Mouse (Mus musculus) stomach, postnatal 0 days (tissue): ENCODE measurements at regions not wholly inside any gene's neighbourhood (a gene's known extent, or its start where the extent isn't known, plus 50 kb on each side); places are given as distances from the start of the nearest gene placed in this dataset.
"Not testable (repeated sequence)": the region's sequence is repeated elsewhere in the genome, so short reads cannot be mapped to it uniquely, and the experiment has no call there.

Source experiments
- ATAC-seq: fragments of 200-750 bp; cut with Nextera tagmentation; 2 replicates; pipeline ENCODE4 v1.8.0; 2017; ENCODE audit not compliant: low FRiP score, low TSS enrichment
- DNase-seq: peaks from one replicate; pipeline ENCODE4 v3.0.0-alpha.2; 2016; ENCODE audit warnings: low spot score
- H3K27ac ChIP-seq: fragments of 300-500 bp; sonication (generic); replicated peaks from 2 replicates; pipeline ENCODE4 v1.5.1; 2014; ENCODE audit warnings: mild to moderate bottlenecking, control low read depth
- H3K27me3 ChIP-seq: fragments of 300-500 bp; sonication (generic); 2 replicates; pipeline ENCODE4 v1.6.1; 2014; ENCODE audit warnings: low read length; ENCODE audit not compliant: control insufficient read depth, insufficient read depth
- H3K36me3 ChIP-seq: fragments of 300-500 bp; sonication (generic); 2 replicates; pipeline ENCODE4 v1.6.1; 2014; ENCODE audit warnings: low read length, mixed read lengths; ENCODE audit not compliant: control insufficient read depth, insufficient read depth
- H3K4me1 ChIP-seq: fragments of 300-500 bp; sonication (generic); replicated peaks from 2 replicates; pipeline ENCODE4 v1.6.1; 2014; ENCODE audit warnings: antibody characterized with exemption; ENCODE audit not compliant: control insufficient read depth, insufficient read depth
- H3K4me2 ChIP-seq: fragments of 300-500 bp; sonication (generic); replicated peaks from 2 replicates; pipeline ENCODE4 v1.6.1; 2014; ENCODE audit warnings: low read depth, mild to moderate bottlenecking, control low read depth, moderate library complexity
- H3K4me3 ChIP-seq: fragments of 300-500 bp; sonication (generic); 2 replicates; pipeline ENCODE4 v1.5.1; 2014; ENCODE audit warnings: low read depth, low read length, control low read depth
- H3K9ac ChIP-seq: fragments of 300-500 bp; sonication (generic); 2 replicates; pipeline ENCODE4 v1.6.1; 2014; ENCODE audit warnings: mild to moderate bottlenecking, low read length, control low read depth, mixed read lengths
- H3K9me3 ChIP-seq: fragments of 300-500 bp; sonication (generic); 2 replicates; pipeline ENCODE4 v1.6.1; 2016; ENCODE audit warnings: low read length; ENCODE audit not compliant: control insufficient read depth
- CTCF ChIP-seq: IDR thresholded peaks from 2 replicates; pipeline ENCODE4 v1.5.1; 2016; ENCODE audit warnings: antibody characterized with exemption, low read depth, mild to moderate bottlenecking, moderate library complexity
- EP300 ChIP-seq: optimal IDR thresholded peaks from 2 replicates; pipeline ENCODE3; 2016; ENCODE audit warnings: antibody characterized with exemption
- WGBS: fragments of 180-500 bp; shearing (Covaris S2); extraction: QIAGEN DNeasy Blood & Tissue Kit; methylation state at CpG from one replicate; pipeline ENCODE4 v1.1.7; 2014; 5-methylcytosine and 5-hydroxymethylcytosine counted together

DNA sequence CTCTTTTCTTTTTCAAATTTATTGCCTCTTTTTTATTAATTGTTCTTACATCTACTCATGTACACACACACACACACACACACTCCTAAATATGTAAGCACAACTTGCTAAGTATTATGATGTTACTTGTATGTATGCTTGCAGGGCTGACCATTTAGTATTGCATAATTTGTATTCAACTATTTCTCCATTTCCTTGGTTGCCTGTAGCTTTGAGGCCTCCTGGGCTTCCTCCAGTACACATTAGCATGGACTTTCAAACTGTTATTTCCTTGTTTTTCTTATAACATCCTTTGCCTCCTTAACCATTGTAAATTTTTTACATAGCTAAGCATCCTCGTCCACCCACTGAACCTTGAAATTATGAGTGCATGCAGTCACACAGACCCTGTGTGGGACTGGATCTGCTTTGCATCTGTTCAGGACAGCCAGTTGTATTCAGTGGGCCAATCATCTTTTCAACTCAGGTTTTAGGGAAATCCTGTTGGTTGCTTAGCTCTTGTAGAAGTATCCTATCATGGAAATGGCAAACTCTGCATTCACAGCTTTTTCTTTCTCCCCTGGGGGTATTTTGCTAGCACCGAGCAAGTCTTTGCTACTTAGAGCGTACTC is 110.8 kb upstream of the Ahi1 start:
- TF ChIP-seq CTCF (no peak), EP300 (no peak)
- no peak for ATAC-seq
- Histone ChIP-seq H3K4me2 (no peak overlapping the region), H3K36me3 (no peaks in the 10 kb centered on the region), H3K4me1 (no peaks in the 10 kb centered on the region), H3K27ac (no peak overlapping the region), H3K27me3 (no peaks in the 10 kb centered on the region), H3K4me3 (no peak overlapping the region), H3K9ac (no peak overlapping the region), H3K9me3 (no peaks in the 10 kb centered on the region)
- DNase-seq, result no peak
- 58% methylated on average over 3 of the region's 3 CpGs for WGBS

DNA sequence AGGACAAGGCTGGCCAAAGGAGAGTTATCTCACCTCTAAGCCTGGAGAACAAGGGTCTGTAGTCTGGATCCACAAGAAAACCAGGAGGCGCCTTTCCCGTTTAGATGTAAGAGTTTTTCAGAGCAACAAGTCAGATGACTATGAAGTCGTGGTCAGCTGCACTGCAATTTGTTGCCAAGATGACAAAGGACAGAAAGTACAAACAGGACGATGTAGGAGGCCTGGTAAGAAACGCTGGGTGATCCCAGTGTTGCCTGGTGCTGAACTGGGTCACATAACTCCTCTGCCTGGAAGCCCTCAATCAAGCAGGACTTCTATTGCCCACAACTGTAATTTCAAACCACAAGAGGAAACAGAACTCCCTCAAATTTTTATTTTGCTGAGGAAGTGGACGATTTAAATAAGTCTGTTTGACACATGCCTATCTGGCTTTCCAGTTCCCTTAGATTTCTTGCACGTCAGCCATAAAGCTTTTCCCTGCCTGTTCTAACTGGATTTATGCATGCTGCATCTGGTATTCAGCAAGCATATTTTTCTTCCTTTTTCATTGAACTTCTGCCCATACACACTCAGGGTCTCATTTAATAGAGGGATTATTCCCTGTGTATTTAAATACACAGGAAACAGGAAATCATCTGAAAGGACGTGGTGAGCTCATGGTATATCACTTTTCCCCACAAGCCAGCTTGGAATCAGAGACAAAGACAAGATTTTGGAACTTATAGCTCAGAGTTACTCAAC is 113.5 kb upstream of the Ahi1 start:
- 46% methylated on average over 8 of the region's 8 CpGs for WGBS
- H3K27me3 ChIP-seq, result no peaks in the 10 kb centered on the region
- TF ChIP-seq CTCF (no peak), EP300 (no peak)
- DNase-seq (no peak), ATAC-seq (no peak)
- no peak overlapping the region for H3K9ac ChIP-seq
- H3K9me3 ChIP-seq, result no peaks in the 10 kb centered on the region
- H3K4me3 ChIP-seq, result no peak overlapping the region
- H3K27ac ChIP-seq, result no peak overlapping the region
- H3K4me1 ChIP-seq, result no peaks in the 10 kb centered on the region
- no peaks in the 10 kb centered on the region for H3K36me3 ChIP-seq
- no peak overlapping the region for H3K4me2 ChIP-seq

DNA sequence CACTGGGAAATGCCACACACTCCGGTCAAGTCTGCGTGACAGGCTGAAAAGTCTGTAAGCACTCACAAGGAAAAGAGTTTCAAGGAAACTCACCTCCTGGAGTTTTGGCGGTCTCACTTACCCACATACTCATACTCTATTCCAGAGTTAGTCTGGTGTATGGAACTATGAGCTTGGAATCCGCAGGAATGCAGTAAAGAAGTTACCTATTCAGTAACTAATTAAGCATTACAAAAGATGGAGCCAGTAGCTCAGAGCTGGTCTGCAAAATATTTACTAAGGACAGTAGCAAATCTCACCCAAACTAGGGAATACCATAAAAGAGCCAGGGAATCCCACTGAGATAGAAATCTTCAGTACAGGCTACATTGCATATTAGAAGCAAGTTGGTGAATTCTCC is 111.9 kb upstream of the Pde7b start:
- ATAC-seq, result not testable (repeated sequence)

DNA sequence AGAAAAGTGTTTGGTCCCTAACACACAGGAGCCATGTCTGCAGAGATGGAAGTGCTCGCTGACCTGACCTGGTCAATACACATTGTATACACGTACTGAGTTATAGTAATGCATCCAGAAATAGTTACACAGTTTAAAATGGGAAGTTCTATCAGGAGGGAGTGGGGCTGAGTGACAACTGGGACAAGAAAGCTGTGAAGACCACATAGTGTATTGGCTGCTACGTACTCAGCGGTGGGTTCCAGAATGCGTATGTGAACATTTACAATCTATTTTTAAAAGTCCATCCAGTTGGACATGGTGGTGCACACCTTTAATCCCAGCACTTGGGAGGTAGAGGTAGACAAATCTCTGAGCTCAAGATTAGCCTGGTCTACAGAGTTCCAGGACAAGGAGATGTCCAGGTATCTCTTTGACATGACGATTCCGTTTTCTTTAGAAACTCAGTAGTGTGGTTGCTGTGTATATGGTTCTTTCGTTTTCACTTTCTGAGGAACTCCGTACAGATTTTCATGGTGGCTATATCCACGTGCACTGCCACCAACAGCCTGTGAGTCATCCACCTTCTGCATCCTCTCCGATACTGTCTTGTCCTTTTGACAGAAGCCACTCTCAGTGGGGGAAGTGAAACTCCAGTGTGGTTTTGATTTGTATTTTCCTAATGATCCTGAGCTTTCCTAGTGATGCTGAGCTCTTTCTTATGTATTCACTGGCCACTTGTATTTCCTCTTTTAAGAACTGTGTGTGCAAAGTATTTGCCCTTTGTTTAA is 110.1 kb upstream of the Pde7b start:
- Histone ChIP-seq H3K9me3 (no peaks in the 10 kb centered on the region), H3K27me3 (no peaks in the 10 kb centered on the region), H3K27ac (no peak overlapping the region), H3K4me1 (no peaks in the 10 kb centered on the region), H3K4me3 (no peak overlapping the region), H3K4me2 (no peak overlapping the region), H3K9ac (no peak overlapping the region), H3K36me3 (no peaks in the 10 kb centered on the region)
- ATAC-seq, result no peak
- 79% methylated on average over 11 of the region's 11 CpGs for WGBS
- no peak for TF ChIP-seq CTCF
- DNase-seq, result no peak

More for the DNA sequence above, 111.9 kb upstream of the Pde7b start:
- not testable (repeated sequence) for H3K4me3 ChIP-seq, H3K4me2 ChIP-seq, H3K27ac ChIP-seq, H3K27me3 ChIP-seq, H3K9me3 ChIP-seq, DNase-seq, H3K4me1 ChIP-seq, H3K9ac ChIP-seq, H3K36me3 ChIP-seq
- 76% methylated on average over 4 of the region's 4 CpGs for WGBS

DNA sequence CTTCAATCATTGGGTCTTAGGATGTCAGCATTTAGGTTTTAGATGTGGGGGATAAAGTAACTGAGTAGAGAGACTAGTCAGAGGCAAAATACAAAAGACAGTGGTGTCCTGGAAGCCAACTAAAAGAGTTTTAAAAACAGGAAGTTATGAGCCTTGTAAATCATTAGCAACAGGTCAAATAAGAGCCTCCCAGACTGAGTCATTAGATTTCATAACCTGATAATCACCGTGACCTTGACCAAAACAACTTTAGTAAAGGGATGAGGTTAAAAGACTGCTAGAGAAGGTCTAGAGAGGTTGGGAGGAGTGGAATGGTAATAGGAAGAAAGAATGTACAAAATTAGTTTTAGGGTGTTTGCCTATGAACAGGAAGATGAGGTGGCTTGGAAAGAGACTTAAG is 103.4 kb upstream of the Pde7b start:
- Histone ChIP-seq H3K4me1 (no peaks in the 10 kb centered on the region), H3K27ac (no peak overlapping the region), H3K36me3 (no peaks in the 10 kb centered on the region), H3K4me2 (no peak overlapping the region), H3K4me3 (no peak overlapping the region), H3K9me3 (no peaks in the 10 kb centered on the region; the same call in 1 of the 2 replicates), H3K9ac (no peak overlapping the region), H3K27me3 (no peaks in the 10 kb centered on the region)
- 61% methylated on average over 1 of the region's 1 CpGs for WGBS
- no peak for DNase-seq
- no peak for TF ChIP-seq CTCF
- no peak for TF ChIP-seq EP300
- no peak for ATAC-seq

DNA sequence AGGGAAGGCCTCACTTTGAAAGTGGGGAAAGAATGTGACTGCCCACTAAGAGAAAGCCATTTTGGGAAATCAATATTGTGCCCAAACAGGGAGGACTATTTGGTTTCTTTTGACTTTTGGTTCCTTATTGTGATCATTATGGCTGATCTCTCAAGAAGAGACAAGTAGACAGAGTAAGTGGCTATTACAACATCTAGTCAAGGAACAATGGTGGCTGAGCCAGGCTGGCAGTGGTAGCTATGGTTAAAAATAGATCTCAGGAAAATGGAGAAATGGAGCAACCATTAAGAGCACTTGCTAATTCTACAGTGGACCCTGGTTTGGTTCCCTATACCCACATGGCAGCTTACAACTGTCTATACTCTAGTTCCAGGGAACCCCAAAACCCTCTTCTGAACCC is 102.6 kb upstream of the Pde7b start:
- DNase-seq (no peak), ATAC-seq (no peak)
- Histone ChIP-seq H3K4me3 (no peak overlapping the region), H3K9ac (no peak overlapping the region), H3K36me3 (no peaks in the 10 kb centered on the region), H3K27ac (no peak overlapping the region), H3K4me1 (no peaks in the 10 kb centered on the region), H3K27me3 (no peaks in the 10 kb centered on the region), H3K4me2 (no peak overlapping the region), H3K9me3 (no peaks in the 10 kb centered on the region; the same call in 1 of the 2 replicates)
- TF ChIP-seq EP300 (no peak), CTCF (no peak)
